Mouse (Mus musculus): ENCODE data around the gene Robo3. TPM values are rescaled to one million over a fixed set of nuclear protein-coding genes. Genes with fewer than 3 reads are reported as not detected.

Robo3 gene
- polyA plus RNA-seq, 1 experiment from 2014 or later = 13.6 TPM

DNA sequence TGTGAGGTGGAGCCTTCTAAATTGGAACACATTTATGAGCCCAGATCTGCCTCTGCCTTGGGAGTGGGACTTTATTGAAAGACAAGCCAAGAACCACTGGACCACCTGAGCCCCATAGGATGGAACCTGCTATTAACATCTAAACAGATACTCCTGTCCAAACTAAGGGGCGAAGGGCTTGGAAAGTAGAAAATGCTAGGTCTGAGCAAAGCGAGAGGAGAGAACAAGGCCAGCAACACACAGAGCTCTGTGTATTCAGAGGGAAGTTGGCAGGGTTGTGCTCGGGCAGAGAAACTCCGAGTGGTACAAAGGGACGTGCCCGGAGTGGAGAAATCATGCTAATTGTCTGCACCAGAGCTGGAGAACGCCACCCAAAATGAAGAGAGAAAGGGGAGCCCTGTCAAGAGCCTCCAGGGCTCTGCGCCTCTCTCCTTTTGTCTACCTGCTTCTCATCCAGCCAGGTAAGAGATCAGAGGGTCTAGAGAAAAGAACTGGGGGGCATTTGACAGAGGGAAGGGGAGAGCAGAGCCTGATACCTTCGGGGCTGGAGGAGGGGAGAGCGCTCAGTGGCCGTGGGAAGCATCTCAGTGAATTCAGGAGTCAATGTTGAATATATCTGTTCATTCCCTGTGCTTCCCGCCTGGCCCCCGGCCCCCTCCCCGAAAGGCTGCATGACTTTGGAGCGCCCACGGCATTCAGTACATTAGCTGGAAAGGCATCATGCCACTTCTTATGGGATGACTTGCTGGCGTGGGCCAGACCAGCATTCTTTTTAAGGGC, 65.6 kb downstream of the Robo3 start, which contains the start of gene Hepacam:
Gene Hepacam, plus strand, starts transcription at position 51 of the 780 bp plus-strand sequence.
- ATAC-seq (ENCODE audit: low read depth) = peak; percentile 71; the same call in 1 of the 2 replicates
- 0 out of 2 replicates have a peak within 1 kb of the TSS, but pooled peaks have one; percentile 8 for H3K4me2 ChIP-seq (ENCODE audit: low read depth, low read length)
- 83% methylated on average over 17 of the region's 17 CpGs for WGBS
- peak within 1 kb of the TSS; percentile 78 for H3K27ac ChIP-seq (ENCODE audit: low read depth, low read length)
- H3K9me3 ChIP-seq (ENCODE audit: control insufficient read depth, low read length) = no peaks in the 10 kb centered on the region
- no peaks in the 10 kb centered on the region for H3K36me3 ChIP-seq (ENCODE audit: control insufficient read depth, insufficient read depth, low read length)
- H3K27me3 ChIP-seq (ENCODE audit: control insufficient read depth, insufficient read depth, low read length) = no peaks in the 10 kb centered on the region
- 0 out of 2 replicates have a peak within 1 kb of the TSS, but pooled peaks have one; percentile 7 for H3K4me3 ChIP-seq (ENCODE audit: low read depth, low read length)
- no peaks in the 10 kb centered on the region for H3K4me1 ChIP-seq (ENCODE audit: control insufficient read depth, insufficient read depth, low read length)
- H3K9ac ChIP-seq (replicated peaks; ENCODE audit: low read depth, low read length) = no peak within 1 kb of the TSS

- H3K27me3 ChIP-seq (ENCODE audit: control insufficient read depth, insufficient read depth, low read length) = no peaks in the 10 kb centered on the region
- no peaks in the 10 kb centered on the region for H3K36me3 ChIP-seq (ENCODE audit: control insufficient read depth, insufficient read depth, low read length)
- H3K9ac ChIP-seq (replicated peaks; ENCODE audit: low read depth, low read length) = no peak overlapping the region
- no peaks in the 10 kb centered on the region for H3K9me3 ChIP-seq (ENCODE audit: control insufficient read depth, low read length)
- H3K27ac ChIP-seq (ENCODE audit: low read depth, low read length) = no peak overlapping the region
- no peak overlapping the region for H3K4me3 ChIP-seq (ENCODE audit: low read depth, low read length)
- no peak for ATAC-seq (ENCODE audit: low read depth)
- H3K4me2 ChIP-seq (ENCODE audit: low read depth, low read length) = no peak overlapping the region
- no peaks in the 10 kb centered on the region for H3K4me1 ChIP-seq (ENCODE audit: control insufficient read depth, insufficient read depth, low read length)
- 69% methylated on average over 5 of the region's 5 CpGs for WGBS
Observed at GRCm38 (mm10) chr9:37365706-37366105, 67.3 kb downstream of the Robo3 start.

Other genes starting within 250 kb of the Robo3 start
- 9.6 and 10.8 TPM in 2 replicates for gene Tmem218, start 225.0 kb downstream of the Robo3 start, polyA plus RNA-seq (2014; fragmentation: Nextera tagmentation; extraction: Ambion mirVana)
- 0.91 and 1.3 TPM in 2 replicates for gene Slc37a2, start 177.5 kb downstream of the Robo3 start, polyA plus RNA-seq (2014; fragmentation: Nextera tagmentation; extraction: Ambion mirVana)
- 7.4 and 8.7 TPM in 2 replicates for gene Ccdc15, start 84.8 kb downstream of the Robo3 start, polyA plus RNA-seq (2014; fragmentation: Nextera tagmentation; extraction: Ambion mirVana)
- gene Hepacam, start 65.9 kb downstream of the Robo3 start, polyA plus RNA-seq (2014; fragmentation: Nextera tagmentation; extraction: Ambion mirVana) = 10.5 and 20.8 TPM in 2 replicates
- gene Robo4, start 31.3 kb downstream of the Robo3 start, polyA plus RNA-seq (2014; fragmentation: Nextera tagmentation; extraction: Ambion mirVana) = 2.4 and 3.7 TPM in 2 replicates
- gene Msantd2, start 56.1 kb upstream of the Robo3 start, polyA plus RNA-seq (2014; fragmentation: Nextera tagmentation; extraction: Ambion mirVana) = 36.2 and 39.5 TPM in 2 replicates
- gene Esam, start 94.8 kb upstream of the Robo3 start, polyA plus RNA-seq (2014; fragmentation: Nextera tagmentation; extraction: Ambion mirVana) = 24.0 and 42.5 TPM in 2 replicates
- 0.76 and 1.1 TPM in 2 replicates for gene Vsig2, start 106.0 kb upstream of the Robo3 start, polyA plus RNA-seq (2014; fragmentation: Nextera tagmentation; extraction: Ambion mirVana)
- gene Nrgn, start 119.7 kb upstream of the Robo3 start, polyA plus RNA-seq (2014; fragmentation: Nextera tagmentation; extraction: Ambion mirVana) = 3.5 and 6.9 TPM in 2 replicates
- gene Siae, start 122.5 kb upstream of the Robo3 start, polyA plus RNA-seq (2014; fragmentation: Nextera tagmentation; extraction: Ambion mirVana) = 12.1 and 12.4 TPM in 2 replicates
- gene Spa17, start 180.5 kb upstream of the Robo3 start, polyA plus RNA-seq (2014; fragmentation: Nextera tagmentation; extraction: Ambion mirVana) = 10.5 and 11.2 TPM in 2 replicates
- gene Tbrg1, start 224.1 kb upstream of the Robo3 start, polyA plus RNA-seq (2014; fragmentation: Nextera tagmentation; extraction: Ambion mirVana) = 81.4 and 94.0 TPM in 2 replicates
- not detected in 2 replicates for gene Panx3, start 236.0 kb upstream of the Robo3 start, polyA plus RNA-seq (2014; fragmentation: Nextera tagmentation; extraction: Ambion mirVana)